Mouse (Mus musculus) retina, embryonic 14.5 days (tissue): ENCODE data around the gene Rp2.

Source experiments
- DNase-seq: peaks from one replicate; pipeline ENCODE4 v3.0.0-alpha.2; 2015; ENCODE audit warnings: low spot score

Gene Rp2

DNA sequence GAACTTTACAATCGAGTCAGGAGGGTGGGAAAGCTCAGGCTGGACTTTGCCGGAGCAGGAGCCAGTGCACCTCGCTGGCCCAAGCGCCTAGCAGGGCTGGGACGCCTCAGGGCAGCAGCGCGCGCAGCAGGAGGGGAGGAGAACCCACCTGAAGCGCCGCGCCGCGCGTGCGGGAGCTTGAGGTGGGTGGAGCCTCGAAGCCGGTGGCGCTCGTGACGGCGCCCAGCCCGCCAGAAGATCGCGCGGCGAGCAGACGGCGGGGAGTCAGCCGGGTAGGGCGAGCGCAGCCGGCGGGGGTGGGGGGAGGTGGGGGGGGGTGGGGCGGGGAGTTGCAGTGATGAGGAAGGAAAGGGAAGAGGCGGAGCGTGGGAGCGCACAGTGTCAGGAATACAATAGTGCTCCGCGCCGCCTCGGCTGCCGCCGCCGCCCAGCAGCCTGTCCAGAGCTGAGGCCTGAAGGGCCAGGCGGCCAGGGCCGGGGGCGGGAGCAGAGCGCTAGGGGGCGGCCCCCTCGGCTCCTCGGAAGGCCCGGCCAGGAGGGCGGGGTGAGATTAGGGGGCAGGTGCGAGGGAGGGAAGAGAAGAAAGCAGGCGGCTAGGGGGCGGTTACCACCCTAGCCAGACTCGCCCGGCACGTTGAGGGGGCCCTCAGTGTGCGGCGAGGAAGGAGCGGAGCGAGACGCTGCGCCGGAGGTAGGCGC lies 61.0 kb downstream of the Rp2 start, which contains the start of gene Jade3:
TSS of gene Jade3 (plus strand) at position 549 of the 699 bp plus-strand sequence.
- peak; percentile 81 for DNase-seq

GRCm38 (mm10) chrX:20425839-20426449 lies 61.7 kb downstream of the Rp2 start:
- DNase-seq: peak; percentile 39
